Mouse (Mus musculus) liver, postnatal 0 days (tissue): ENCODE data around the gene Golph3l. TPM values are rescaled to one million over a fixed set of nuclear protein-coding genes. Genes with fewer than 3 reads are reported as not detected.
"Not testable (repeated sequence)": the region's sequence is repeated elsewhere in the genome, so short reads cannot be mapped to it uniquely, and the experiment has no call there.

Experiments used
- ATAC-seq: fragments of 200-750 bp; cut with Nextera tagmentation; 2 replicates; pipeline ENCODE4 v1.8.0; 2017; ENCODE audit warnings: mild to moderate bottlenecking, moderate library complexity
- DNase-seq: peaks from one replicate; pipeline ENCODE4 v3.0.0-alpha.2; 2016
- H3K27ac ChIP-seq: fragments of 300-500 bp; sonication (generic); 2 replicates; pipeline ENCODE4 v1.5.1; 2014; ENCODE audit warnings: antibody characterized with exemption, moderate library complexity, mild to moderate bottlenecking, low read depth
- H3K27me3 ChIP-seq: fragments of 300-500 bp; sonication (generic); 2 replicates; pipeline ENCODE4 v1.6.1; 2014; ENCODE audit warnings: low read length, control low read depth, mixed read lengths; ENCODE audit not compliant: insufficient read depth
- H3K36me3 ChIP-seq: fragments of 300-500 bp; sonication (generic); replicated peaks from 2 replicates; pipeline ENCODE4 v1.6.1; 2014; ENCODE audit warnings: mild to moderate bottlenecking, control low read depth, low read length, moderate library complexity, mixed read lengths; ENCODE audit not compliant: insufficient read depth
- H3K4me1 ChIP-seq: fragments of 300-500 bp; sonication (generic); 2 replicates; pipeline ENCODE4 v1.6.1; 2014; ENCODE audit warnings: antibody characterized with exemption, mild to moderate bottlenecking, control low read depth; ENCODE audit not compliant: insufficient read depth
- H3K4me2 ChIP-seq: fragments of 300-500 bp; sonication (generic); 2 replicates; pipeline ENCODE4 v1.6.1; 2014; ENCODE audit warnings: low read depth, mild to moderate bottlenecking, low read length, moderate library complexity, mixed read lengths
- H3K4me3 ChIP-seq: fragments of 300-500 bp; sonication (generic); 2 replicates; pipeline ENCODE4 v1.5.1; 2014; ENCODE audit warnings: low read depth, low read length
- H3K9ac ChIP-seq: fragments of 300-500 bp; sonication (generic); replicated peaks from 2 replicates; pipeline ENCODE4 v1.6.1; 2014; ENCODE audit warnings: mild to moderate bottlenecking, moderate library complexity
- H3K9me3 ChIP-seq: fragments of 300-500 bp; sonication (generic); 2 replicates; pipeline ENCODE4 v1.6.1; 2016; ENCODE audit warnings: mild to moderate bottlenecking, control low read depth, low read length, mixed read lengths
- CTCF ChIP-seq: sonication (generic); IDR thresholded peaks from 2 replicates; pipeline ENCODE4 v1.5.1; 2016; ENCODE audit warnings: antibody characterized with exemption, low read depth
- EP300 ChIP-seq: IDR thresholded peaks from 2 replicates; pipeline ENCODE4 v1.6.1; 2016; ENCODE audit warnings: antibody characterized with exemption, low read depth, mild to moderate bottlenecking
- WGBS: fragments of 180-500 bp; shearing (Covaris S2); extraction: QIAGEN DNeasy Blood & Tissue Kit; methylation state at CpG from one replicate; pipeline ENCODE4 v1.1.7; 2014; ENCODE audit not compliant: insufficient replicate concordance; 5-methylcytosine and 5-hydroxymethylcytosine counted together
- polyA plus RNA-seq: library from polyadenylated mRNA; unstranded; fragments of >200 nt; fragmentation: Nextera tagmentation; extraction: Ambion mirVana; gene quantifications from 2 replicates; pipeline ENCODE4 v1.2.1, GENCODE M21; 2015

Gene Golph3l
- polyA plus RNA-seq, 1 experiment from 2014 or later: 11.3 TPM

DNA sequence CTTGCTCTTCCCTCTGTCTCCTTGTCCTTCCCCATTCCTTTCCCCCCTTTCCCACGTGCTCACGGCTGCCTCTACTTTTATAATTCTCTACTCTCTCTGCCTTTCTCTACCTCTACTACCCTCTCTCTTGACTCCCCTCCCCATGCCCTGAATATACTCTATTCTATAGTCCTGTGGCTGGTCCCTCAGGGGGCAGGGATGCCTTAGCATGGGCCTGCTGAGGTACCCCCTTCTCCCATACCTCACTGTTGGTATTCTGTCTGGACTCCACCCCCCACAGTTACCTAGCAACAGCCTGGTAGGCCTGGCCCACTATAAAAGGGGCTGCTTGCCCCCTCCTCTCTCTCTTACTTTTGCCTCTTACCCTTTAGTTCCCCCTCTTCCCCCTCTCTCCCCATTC lies 34.8 kb downstream of the Golph3l start:
- TF ChIP-seq EP300 (no peak), CTCF (no peak)
- H3K4me3 ChIP-seq: no peak overlapping the region
- H3K9ac ChIP-seq: no peak overlapping the region
- 78% methylated on average over 2 of the region's 2 CpGs for WGBS
- H3K9me3 ChIP-seq: no peaks in the 10 kb centered on the region
- DNase-seq (no peak), ATAC-seq (no peak)
- no peak overlapping the region for H3K27ac ChIP-seq
- H3K4me2 ChIP-seq: no peak overlapping the region
- no peaks in the 10 kb centered on the region for H3K27me3 ChIP-seq
- H3K4me1 ChIP-seq: peaks cover 5% of the 10 kb centered on the region
- H3K36me3 ChIP-seq: peaks cover 40% of the 10 kb centered on the region

DNA sequence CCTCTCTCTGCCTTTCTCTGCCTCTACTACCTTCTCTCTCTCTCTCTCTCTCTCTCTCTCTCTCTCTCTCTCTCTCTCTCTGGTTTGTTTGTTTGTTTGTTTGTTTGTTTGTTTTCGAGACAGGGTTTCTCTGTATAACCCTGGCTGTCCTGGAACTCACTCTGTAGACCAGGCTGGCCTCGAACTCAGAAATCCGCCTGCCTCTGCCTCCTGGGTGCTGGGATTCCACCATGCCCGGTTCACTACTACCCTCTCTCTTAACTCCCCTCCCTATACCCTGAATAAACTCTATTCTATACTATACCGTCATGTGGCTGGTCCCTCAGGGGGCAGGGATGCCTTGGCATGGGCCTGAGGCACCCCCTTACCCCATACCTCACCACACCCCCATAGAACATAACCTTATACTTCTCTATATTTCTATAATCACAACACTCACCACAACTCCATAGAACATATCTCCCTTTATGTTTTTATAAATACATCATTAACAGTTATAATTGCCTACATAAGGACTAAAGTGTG lies 35.3 kb downstream of the Golph3l start:
- H3K4me2 ChIP-seq: peak overlapping the region; percentile 71
- 78% methylated on average over 5 of the region's 5 CpGs for WGBS
- DNase-seq, H3K9me3 ChIP-seq, ATAC-seq, H3K27me3 ChIP-seq, H3K4me1 ChIP-seq: not testable (repeated sequence)
- H3K4me3 ChIP-seq: peak overlapping the region; percentile 78
- H3K9ac ChIP-seq: peak overlapping the region; percentile 52; the same call in 1 of the 2 replicates
- H3K27ac ChIP-seq: peak overlapping the region; percentile 86
- H3K36me3 ChIP-seq: peaks cover 42% of the 10 kb centered on the region

- WGBS: 1% methylated on average over 44 of the region's 44 CpGs
- peak within 1 kb of the TSS; percentile 78 for H3K4me3 ChIP-seq
- H3K36me3 ChIP-seq: peaks cover 43% of the 10 kb centered on the region
- no peaks in the 10 kb centered on the region for H3K9me3 ChIP-seq
- peaks cover 5% of the 10 kb centered on the region for H3K4me1 ChIP-seq
- DNase-seq: peak; percentile 97
- TF ChIP-seq EP300 (peak; percentile 59; the same call in 1 of the 2 replicates), CTCF (no peak)
- H3K4me2 ChIP-seq: peak within 1 kb of the TSS; percentile 76
- H3K27me3 ChIP-seq: no peaks in the 10 kb centered on the region
- peak within 1 kb of the TSS; percentile 78 for H3K9ac ChIP-seq
- peak within 1 kb of the TSS; percentile 86 for H3K27ac ChIP-seq
- ATAC-seq: peak; percentile 96
These were observed 36.1 kb downstream of the Golph3l start, which contains the start of gene Ensa for GRCm38 (mm10) chr3:95624628-95625503. TSS of gene Ensa (plus strand) at chr3:95624993.

GRCm38 (mm10) chr3:95627763-95628162 lies 39.0 kb downstream of the Golph3l start:
- Histone ChIP-seq H3K36me3 (peaks cover 59% of the 10 kb centered on the region), H3K9ac (no peak overlapping the region), H3K4me2 (no peak overlapping the region), H3K4me3 (no peak overlapping the region), H3K9me3 (no peaks in the 10 kb centered on the region), H3K4me1 (peaks cover 5% of the 10 kb centered on the region), H3K27ac (no peak overlapping the region), H3K27me3 (no peaks in the 10 kb centered on the region)
- 81% methylated on average over 5 of the region's 5 CpGs for WGBS
- DNase-seq (no peak), ATAC-seq (no peak)
- TF ChIP-seq CTCF (no peak), EP300 (no peak)

DNA sequence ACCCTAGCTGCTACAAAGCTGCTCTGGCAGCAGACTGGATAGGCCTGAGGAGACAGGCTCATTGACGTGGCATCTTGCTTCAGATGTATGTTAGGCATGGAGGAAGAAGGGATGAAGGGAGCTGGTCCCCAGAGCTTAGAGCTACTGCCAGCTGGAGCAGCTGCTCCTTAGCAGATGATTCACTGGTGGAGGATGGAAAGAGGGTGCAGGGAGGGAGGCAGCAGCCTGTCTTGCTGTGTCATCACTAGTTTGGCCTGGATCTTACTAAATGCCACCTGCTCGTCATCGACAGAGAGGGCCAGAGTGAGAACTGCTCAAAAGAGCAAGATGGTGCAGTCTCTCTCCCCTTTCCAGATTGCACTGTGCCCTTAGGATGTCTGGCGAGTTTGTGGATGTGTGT lies 41.0 kb downstream of the Golph3l start:
- H3K36me3 ChIP-seq: peaks cover 73% of the 10 kb centered on the region
- ATAC-seq: no peak
- 82% methylated on average over 4 of the region's 4 CpGs for WGBS
- no peak overlapping the region for H3K4me2 ChIP-seq
- no peak overlapping the region for H3K27ac ChIP-seq
- H3K9ac ChIP-seq: no peak overlapping the region
- peaks cover 5% of the 10 kb centered on the region for H3K4me1 ChIP-seq
- TF ChIP-seq CTCF (no peak), EP300 (no peak)
- no peaks in the 10 kb centered on the region for H3K27me3 ChIP-seq
- no peak overlapping the region for H3K4me3 ChIP-seq
- H3K9me3 ChIP-seq: no peaks in the 10 kb centered on the region
- no peak for DNase-seq

- no peak overlapping the region for H3K9ac ChIP-seq
- no peak overlapping the region for H3K4me2 ChIP-seq
- no peaks in the 10 kb centered on the region for H3K27me3 ChIP-seq
- H3K9me3 ChIP-seq: no peaks in the 10 kb centered on the region
- peaks cover 83% of the 10 kb centered on the region for H3K36me3 ChIP-seq
- H3K4me1 ChIP-seq: peaks cover 11% of the 10 kb centered on the region
- TF ChIP-seq CTCF (no peak), EP300 (no peak)
- ATAC-seq: no peak
- no peak overlapping the region for H3K4me3 ChIP-seq
- 65% methylated on average over 3 of the region's 3 CpGs for WGBS
- H3K27ac ChIP-seq: 0 out of 2 replicates have a peak overlapping the region, but pooled peaks have one; percentile 18
- no peak for DNase-seq
These were observed 42.1 kb downstream of the Golph3l start for GRCm38 (mm10) chr3:95630856-95631255.
